Mouse (Mus musculus) megakaryocyte, embryonic 14.5 days (primary cell): ENCODE results near the gene Lyl1. TPM values are rescaled to one million over a fixed set of nuclear protein-coding genes. Genes with fewer than 3 reads are reported as not detected.

ENCODE experiments used
- H3K27me3 ChIP-seq: replicated peaks from 2 replicates; pipeline ENCODE3; 2012; ENCODE audit warnings: inconsistent platforms
- H3K36me3 ChIP-seq: replicated peaks from 2 replicates; pipeline ENCODE3; 2012; ENCODE audit warnings: low read length, inconsistent platforms, mixed read lengths
- H3K4me1 ChIP-seq: 2 replicates; pipeline ENCODE4 v1.6.1; 2012; ENCODE audit warnings: inconsistent platforms
- H3K4me3 ChIP-seq: replicated peaks from 2 replicates; pipeline ENCODE3; 2012; ENCODE audit warnings: moderate library complexity, mild to moderate bottlenecking, inconsistent platforms
- H3K9me3 ChIP-seq: 2 replicates; pipeline ENCODE4 v1.6.1; 2012; ENCODE audit warnings: inconsistent platforms
- FLI1 ChIP-seq: IDR thresholded peaks from 2 replicates; pipeline ENCODE4 v1.6.1; 2012; ENCODE audit warnings: low read length, inconsistent platforms, mixed read lengths
- GATA1 ChIP-seq: IDR thresholded peaks from 3 replicates; pipeline ENCODE4 v1.6.1; 2012; ENCODE audit warnings: mixed read lengths, low read length, inconsistent platforms, borderline replicate concordance
- polyA plus RNA-seq: library from polyadenylated mRNA; stranded (reverse); fragments of >175 nt; gene quantifications from 2 replicates; pipeline ENCODE4 v1.2.3, GENCODE M21; 2012; ENCODE audit warnings: low replicate concordance; ENCODE audit not compliant: insufficient read depth

The Lyl1 gene
- polyA plus RNA-seq, 1 experiment, result 347 TPM

GRCm38 (mm10) chr8:84659936-84660818, 41.1 kb upstream of the Lyl1 start:
- TF ChIP-seq FLI1 (peak; percentile 79; the same call in 1 of the 2 replicates), GATA1 (no peak)
- Histone ChIP-seq H3K9me3 (no peaks in the 10 kb centered on the region), H3K27me3 (no peaks in the 10 kb centered on the region), H3K4me3 (peak overlapping the region; percentile 100), H3K4me1 (peaks cover 62% of the 10 kb centered on the region), H3K36me3 (no peaks in the 10 kb centered on the region)

- TF ChIP-seq GATA1 (no peak), FLI1 (no peak)
- H3K9me3 ChIP-seq, result no peaks in the 10 kb centered on the region
- H3K27me3 ChIP-seq, result no peaks in the 10 kb centered on the region
- H3K36me3 ChIP-seq, result no peaks in the 10 kb centered on the region
- peaks cover 62% of the 10 kb centered on the region for H3K4me1 ChIP-seq
- H3K4me3 ChIP-seq, result peak overlapping the region; percentile 100
Observed at GRCm38 (mm10) chr8:84660819-84661457, 40.3 kb upstream of the Lyl1 start.

GRCm38 (mm10) chr8:84661458-84661871, 39.8 kb upstream of the Lyl1 start:
- Histone ChIP-seq H3K9me3 (no peaks in the 10 kb centered on the region), H3K4me1 (peaks cover 62% of the 10 kb centered on the region), H3K27me3 (no peaks in the 10 kb centered on the region), H3K4me3 (peak overlapping the region; percentile 100), H3K36me3 (no peaks in the 10 kb centered on the region)
- TF ChIP-seq GATA1 (no peak), FLI1 (no peak)

GRCm38 (mm10) chr8:84661961-84662571, 39.2 kb upstream of the Lyl1 start:
- H3K9me3 ChIP-seq, result no peaks in the 10 kb centered on the region

GRCm38 (mm10) chr8:84662581-84663065, 38.6 kb upstream of the Lyl1 start, which contains the start of gene Ier2:
Gene Ier2 (minus strand): TSS chr8:84662852.
- H3K4me3 ChIP-seq, result peak within 1 kb of the TSS; percentile 100
- peaks cover 7% of the 10 kb centered on the region for H3K36me3 ChIP-seq
- peaks cover 57% of the 10 kb centered on the region for H3K4me1 ChIP-seq
- no peak for TF ChIP-seq FLI1
- TF ChIP-seq GATA1, result no peak
- no peaks in the 10 kb centered on the region for H3K27me3 ChIP-seq
- no peaks in the 10 kb centered on the region for H3K9me3 ChIP-seq

More at GRCm38 (mm10) chr8:84661961-84662571, 39.2 kb upstream of the Lyl1 start:
- H3K4me3 ChIP-seq, result peak overlapping the region; percentile 100
- no peaks in the 10 kb centered on the region for H3K27me3 ChIP-seq
- peaks cover 4% of the 10 kb centered on the region for H3K36me3 ChIP-seq
- peaks cover 62% of the 10 kb centered on the region for H3K4me1 ChIP-seq
- TF ChIP-seq FLI1 (no peak), GATA1 (no peak)

- TF ChIP-seq FLI1 (peak; percentile 92), GATA1 (no peak)
Observed at GRCm38 (mm10) chr8:84663483-84664327, 37.6 kb upstream of the Lyl1 start.

GRCm38 (mm10) chr8:84664566-84665384, 36.5 kb upstream of the Lyl1 start:
- TF ChIP-seq FLI1 (no peak), GATA1 (no peak)
- Histone ChIP-seq H3K36me3 (peaks cover 21% of the 10 kb centered on the region), H3K9me3 (no peaks in the 10 kb centered on the region), H3K4me3 (peak overlapping the region; percentile 100), H3K4me1 (peaks cover 53% of the 10 kb centered on the region), H3K27me3 (no peaks in the 10 kb centered on the region)

More at GRCm38 (mm10) chr8:84663483-84664327, 37.6 kb upstream of the Lyl1 start:
- peaks cover 61% of the 10 kb centered on the region for H3K4me1 ChIP-seq
- H3K36me3 ChIP-seq, result peaks cover 17% of the 10 kb centered on the region
- no peaks in the 10 kb centered on the region for H3K27me3 ChIP-seq
- H3K9me3 ChIP-seq, result no peaks in the 10 kb centered on the region
- peak overlapping the region; percentile 100 for H3K4me3 ChIP-seq

- no peaks in the 10 kb centered on the region for H3K9me3 ChIP-seq
- TF ChIP-seq FLI1 (no peak), GATA1 (no peak)
- peak overlapping the region; percentile 100 for H3K4me3 ChIP-seq
- peaks cover 49% of the 10 kb centered on the region for H3K4me1 ChIP-seq
- no peaks in the 10 kb centered on the region for H3K27me3 ChIP-seq
- H3K36me3 ChIP-seq, result peaks cover 27% of the 10 kb centered on the region
Observed at GRCm38 (mm10) chr8:84665385-84665893, 35.8 kb upstream of the Lyl1 start.
